Mouse (Mus musculus) stomach, postnatal 0 days (tissue): ENCODE results near the gene Zfp575. TPM values are rescaled to one million over a fixed set of nuclear protein-coding genes. Genes with fewer than 3 reads are reported as not detected.

Experiments used
- ATAC-seq: fragments of 200-750 bp; cut with Nextera tagmentation; 2 replicates; pipeline ENCODE4 v1.8.0; 2017; ENCODE audit not compliant: low FRiP score, low TSS enrichment
- DNase-seq: peaks from one replicate; pipeline ENCODE4 v3.0.0-alpha.2; 2016; ENCODE audit warnings: low spot score
- H3K27ac ChIP-seq: fragments of 300-500 bp; sonication (generic); replicated peaks from 2 replicates; pipeline ENCODE4 v1.5.1; 2014; ENCODE audit warnings: mild to moderate bottlenecking, control low read depth
- H3K27me3 ChIP-seq: fragments of 300-500 bp; sonication (generic); 2 replicates; pipeline ENCODE4 v1.6.1; 2014; ENCODE audit warnings: low read length; ENCODE audit not compliant: control insufficient read depth, insufficient read depth
- H3K36me3 ChIP-seq: fragments of 300-500 bp; sonication (generic); 2 replicates; pipeline ENCODE4 v1.6.1; 2014; ENCODE audit warnings: low read length, mixed read lengths; ENCODE audit not compliant: control insufficient read depth, insufficient read depth
- H3K4me1 ChIP-seq: fragments of 300-500 bp; sonication (generic); replicated peaks from 2 replicates; pipeline ENCODE4 v1.6.1; 2014; ENCODE audit warnings: antibody characterized with exemption; ENCODE audit not compliant: control insufficient read depth, insufficient read depth
- H3K4me2 ChIP-seq: fragments of 300-500 bp; sonication (generic); replicated peaks from 2 replicates; pipeline ENCODE4 v1.6.1; 2014; ENCODE audit warnings: low read depth, mild to moderate bottlenecking, control low read depth, moderate library complexity
- H3K4me3 ChIP-seq: fragments of 300-500 bp; sonication (generic); 2 replicates; pipeline ENCODE4 v1.5.1; 2014; ENCODE audit warnings: low read depth, low read length, control low read depth
- H3K9ac ChIP-seq: fragments of 300-500 bp; sonication (generic); 2 replicates; pipeline ENCODE4 v1.6.1; 2014; ENCODE audit warnings: mild to moderate bottlenecking, low read length, control low read depth, mixed read lengths
- H3K9me3 ChIP-seq: fragments of 300-500 bp; sonication (generic); 2 replicates; pipeline ENCODE4 v1.6.1; 2016; ENCODE audit warnings: low read length; ENCODE audit not compliant: control insufficient read depth
- CTCF ChIP-seq: IDR thresholded peaks from 2 replicates; pipeline ENCODE4 v1.5.1; 2016; ENCODE audit warnings: antibody characterized with exemption, low read depth, mild to moderate bottlenecking, moderate library complexity
- EP300 ChIP-seq: optimal IDR thresholded peaks from 2 replicates; pipeline ENCODE3; 2016; ENCODE audit warnings: antibody characterized with exemption
- WGBS: fragments of 180-500 bp; shearing (Covaris S2); extraction: QIAGEN DNeasy Blood & Tissue Kit; methylation state at CpG from one replicate; pipeline ENCODE4 v1.1.7; 2014; 5-methylcytosine and 5-hydroxymethylcytosine counted together
- polyA plus RNA-seq: library from polyadenylated mRNA; unstranded; fragments of >200 nt; fragmentation: Nextera tagmentation; extraction: Ambion mirVana; gene quantifications from 2 replicates; pipeline ENCODE4 v1.2.1, GENCODE M21; 2015

Zfp575 gene
- polyA plus RNA-seq, 1 experiment from 2014 or later, result 3.6 TPM

DNA sequence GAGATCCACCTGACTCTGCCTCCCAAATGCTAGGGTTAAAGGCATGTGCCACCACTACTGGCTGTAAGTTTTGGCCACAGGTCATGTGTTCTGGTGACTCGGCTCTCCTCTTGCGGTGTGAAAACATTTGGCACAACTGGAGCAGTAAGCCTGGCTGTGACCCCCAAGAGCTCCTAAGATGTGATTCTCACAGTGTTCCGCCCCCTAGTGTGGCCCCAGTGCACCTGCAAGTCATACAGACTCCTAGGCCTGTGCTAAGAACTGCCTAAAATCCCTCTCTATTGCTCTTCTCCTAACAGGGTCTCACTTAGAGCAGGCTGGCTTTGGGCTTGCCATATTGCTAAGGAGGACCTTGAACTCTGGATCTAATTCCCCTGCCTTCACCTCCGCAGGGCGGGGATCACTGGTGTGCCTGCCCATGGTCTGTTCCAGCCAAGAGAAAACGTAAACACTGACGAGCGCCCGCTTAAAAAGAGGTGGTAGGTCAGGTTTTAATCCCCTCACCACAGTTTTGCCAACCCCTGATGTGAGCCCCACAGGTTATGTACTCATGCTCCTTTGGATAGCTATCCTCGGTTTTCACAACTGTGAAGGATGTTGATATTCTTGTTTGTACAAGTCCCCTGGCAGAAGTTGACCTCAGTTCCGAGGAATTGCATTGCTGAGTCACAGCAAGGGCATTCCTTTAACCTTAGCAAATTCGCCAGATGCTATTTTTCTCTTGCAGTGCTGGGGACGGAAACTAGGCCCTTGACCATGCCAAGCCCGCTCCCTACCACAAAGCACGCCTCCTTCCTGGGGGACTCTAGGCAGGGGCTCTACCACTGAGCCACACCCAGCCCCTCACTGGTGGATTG lies 12.0 kb upstream of the Zfp575 start:
- ATAC-seq, result peak; percentile 66

DNA sequence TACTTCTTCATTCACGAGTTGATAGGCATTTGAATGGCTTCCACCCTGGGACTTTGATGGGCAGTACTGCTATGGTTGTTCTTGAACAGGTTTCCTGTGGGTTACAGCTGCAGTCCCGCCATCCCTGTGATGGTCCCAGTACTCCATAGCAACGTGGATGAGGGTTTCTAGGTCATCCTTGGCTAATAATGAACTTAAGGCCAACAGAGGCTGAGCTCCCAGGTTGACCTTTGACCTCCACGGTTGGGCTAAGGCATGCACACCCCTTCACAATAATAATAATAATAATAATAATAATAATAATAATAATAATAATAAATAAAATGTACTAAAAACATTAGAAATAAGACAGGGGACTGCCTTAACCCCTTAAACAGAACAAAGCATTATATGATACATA lies 10.7 kb upstream of the Zfp575 start:
- Histone ChIP-seq H3K36me3 (no peaks in the 10 kb centered on the region), H3K9ac (no peak overlapping the region), H3K27ac (no peak overlapping the region), H3K27me3 (no peaks in the 10 kb centered on the region), H3K4me1 (peaks cover 2% of the 10 kb centered on the region; the same call in 1 of the 2 replicates), H3K4me2 (no peak overlapping the region), H3K4me3 (no peak overlapping the region), H3K9me3 (no peaks in the 10 kb centered on the region)
- ATAC-seq (no peak), DNase-seq (no peak)
- WGBS, result 64% methylated on average over 4 of the region's 4 CpGs
- TF ChIP-seq EP300 (no peak), CTCF (no peak)

More for the DNA sequence above, 12.0 kb upstream of the Zfp575 start:
- DNase-seq, result peak; percentile 45
- Histone ChIP-seq H3K4me2 (no peak overlapping the region), H3K27ac (peak overlapping the region; percentile 75), H3K4me3 (no peak overlapping the region), H3K4me1 (0 out of 2 replicates have a peak, but pooled peaks cover 2% of the 10 kb centered on the region), H3K36me3 (no peaks in the 10 kb centered on the region), H3K27me3 (no peaks in the 10 kb centered on the region), H3K9ac (0 out of 2 replicates have a peak overlapping the region, but pooled peaks have one; percentile 27), H3K9me3 (no peaks in the 10 kb centered on the region)
- 46% methylated on average over 15 of the region's 15 CpGs for WGBS
- TF ChIP-seq EP300 (peak; percentile 50), CTCF (peak; percentile 52)

DNA sequence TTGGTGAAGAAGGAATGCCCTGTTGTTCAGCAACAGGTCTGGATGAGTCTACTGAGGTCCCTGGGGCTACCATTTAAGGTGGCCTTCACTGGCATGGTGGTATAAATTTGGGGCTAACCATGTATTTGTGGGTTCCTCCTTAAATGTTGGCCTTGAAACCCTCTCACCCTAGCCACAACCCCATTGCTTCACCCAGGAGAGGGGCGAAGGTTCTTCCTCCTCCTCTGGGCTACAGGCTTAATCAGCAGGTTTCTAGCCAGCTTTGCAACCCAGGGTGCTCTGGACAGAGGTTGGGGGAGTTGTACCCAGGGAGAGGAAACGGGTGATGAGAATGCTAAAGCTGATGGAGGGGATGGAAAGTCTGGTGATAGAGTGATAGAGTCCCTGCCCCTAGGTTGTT lies 8.0 kb upstream of the Zfp575 start:
- no peak for ATAC-seq
- TF ChIP-seq EP300 (no peak), CTCF (no peak)
- no peaks in the 10 kb centered on the region for H3K27me3 ChIP-seq
- no peaks in the 10 kb centered on the region for H3K9me3 ChIP-seq
- peaks cover 2% of the 10 kb centered on the region; the same call in 1 of the 2 replicates for H3K4me1 ChIP-seq
- no peak for DNase-seq
- peak overlapping the region; percentile 73 for H3K4me2 ChIP-seq
- H3K4me3 ChIP-seq, result no peak overlapping the region
- WGBS, result 86% methylated on average over 2 of the region's 2 CpGs
- H3K27ac ChIP-seq, result no peak overlapping the region
- no peaks in the 10 kb centered on the region for H3K36me3 ChIP-seq
- H3K9ac ChIP-seq, result no peak overlapping the region

DNA sequence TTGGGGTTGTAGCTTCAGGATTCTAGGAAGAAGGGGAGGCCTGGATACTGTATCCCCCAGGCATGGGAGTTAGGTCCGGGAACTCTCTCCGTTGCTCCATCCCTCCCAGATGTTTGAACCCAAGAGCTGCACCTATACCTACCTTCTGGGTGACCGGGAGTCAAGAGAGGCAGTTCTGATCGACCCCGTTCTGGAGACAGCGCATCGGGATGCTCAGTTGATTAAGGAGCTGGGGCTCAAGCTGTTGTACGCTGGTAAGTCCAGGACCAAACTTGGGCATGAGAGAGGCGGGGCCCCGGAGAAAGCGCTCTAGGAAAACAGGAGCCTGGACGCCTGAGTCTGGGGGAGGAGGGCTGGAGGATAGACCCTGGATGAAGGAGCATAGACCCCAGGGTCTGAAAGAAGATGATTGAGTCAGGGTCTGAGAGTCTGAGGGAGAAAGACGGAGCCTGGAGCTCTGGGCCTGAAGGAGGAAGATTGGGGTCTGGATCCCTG lies 6.9 kb upstream of the Zfp575 start:
- H3K4me2 ChIP-seq, result peak overlapping the region; percentile 73
- TF ChIP-seq EP300 (no peak), CTCF (no peak)
- H3K27ac ChIP-seq, result peak overlapping the region; percentile 45
- no peak for DNase-seq
- no peaks in the 10 kb centered on the region for H3K9me3 ChIP-seq
- WGBS, result 5% methylated on average over 13 of the region's 13 CpGs
- no peaks in the 10 kb centered on the region for H3K36me3 ChIP-seq
- peak overlapping the region; percentile 75 for H3K4me3 ChIP-seq
- ATAC-seq, result 0 out of 2 replicates have a peak, but pooled peaks have one; percentile 3
- H3K27me3 ChIP-seq, result no peaks in the 10 kb centered on the region
- H3K4me1 ChIP-seq, result no peaks in the 10 kb centered on the region; the same call in 1 of the 2 replicates
- H3K9ac ChIP-seq, result peak overlapping the region; percentile 60

DNA sequence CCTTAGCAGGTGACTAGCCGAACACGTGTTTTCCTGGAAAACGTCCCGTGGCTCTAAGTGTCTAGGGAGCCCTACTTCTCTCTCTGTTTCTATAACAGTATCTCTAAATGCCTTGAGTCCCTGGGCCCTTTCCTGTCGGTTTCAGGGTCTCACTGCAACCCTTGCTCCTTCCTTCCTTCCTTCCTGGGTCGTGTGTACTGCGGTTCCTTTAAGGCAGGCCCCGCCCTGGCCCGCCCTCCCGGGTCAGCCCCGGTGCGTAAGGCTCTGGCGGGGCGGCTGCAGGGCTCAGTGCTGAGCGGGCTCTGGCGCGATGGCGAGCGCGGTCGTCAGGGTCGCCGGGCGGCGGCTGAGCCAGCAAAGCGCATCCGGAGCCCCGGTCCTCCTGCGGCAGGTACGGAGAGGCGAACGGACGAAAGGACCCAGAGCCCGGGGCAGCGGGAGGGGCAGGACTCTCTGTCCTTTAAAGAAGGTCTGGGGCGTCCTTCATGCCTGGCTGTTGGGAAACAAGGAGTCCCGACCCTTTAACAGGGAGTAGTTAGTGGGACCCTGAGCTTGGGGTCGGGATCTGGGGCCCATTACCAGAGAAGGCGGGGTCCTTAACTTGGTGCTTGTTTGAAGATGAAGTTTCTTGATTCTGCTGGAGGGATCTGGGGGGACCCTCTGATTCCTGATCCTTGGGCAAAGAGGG lies 6.3 kb upstream of the Zfp575 start:
- DNase-seq (peak; percentile 87), ATAC-seq (peak; percentile 86)
- Histone ChIP-seq H3K4me2 (peak overlapping the region; percentile 73), H3K9ac (peak overlapping the region; percentile 60), H3K9me3 (no peaks in the 10 kb centered on the region), H3K27ac (peak overlapping the region; percentile 45), H3K4me3 (peak overlapping the region; percentile 75), H3K36me3 (no peaks in the 10 kb centered on the region), H3K27me3 (no peaks in the 10 kb centered on the region), H3K4me1 (no peaks in the 10 kb centered on the region; the same call in 1 of the 2 replicates)
- TF ChIP-seq EP300 (no peak), CTCF (no peak)
- WGBS, result under 1% methylated on average over 38 of the region's 39 CpGs

DNA sequence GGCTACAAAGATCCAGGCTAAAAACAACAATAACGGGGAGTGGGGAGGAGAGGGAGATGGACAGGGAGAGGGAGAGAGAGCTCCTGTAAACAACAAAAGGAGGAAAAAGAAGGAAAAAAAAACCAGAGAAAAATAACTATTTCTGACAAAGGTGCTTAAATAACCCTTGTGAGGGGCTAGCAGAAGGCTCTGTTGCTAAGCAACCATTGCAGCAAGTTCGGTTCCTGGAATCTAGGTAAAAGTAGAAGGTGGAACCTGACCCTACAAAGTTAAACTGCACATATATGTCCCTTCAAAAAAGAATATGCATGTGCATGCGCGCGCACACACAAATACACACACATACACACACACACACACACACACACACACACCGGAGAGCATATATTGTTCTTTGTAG lies 5.3 kb upstream of the Zfp575 start:
- no peak for ATAC-seq
- Histone ChIP-seq H3K4me3 (no peak overlapping the region), H3K9ac (no peak overlapping the region), H3K27me3 (no peaks in the 10 kb centered on the region), H3K4me1 (no peaks in the 10 kb centered on the region; the same call in 1 of the 2 replicates), H3K36me3 (no peaks in the 10 kb centered on the region), H3K4me2 (no peak overlapping the region), H3K9me3 (no peaks in the 10 kb centered on the region), H3K27ac (no peak overlapping the region)
- TF ChIP-seq CTCF (no peak), EP300 (no peak)
- no peak for DNase-seq
- WGBS, result 78% methylated on average over 6 of the region's 6 CpGs
